Mouse (Mus musculus) thymus, postnatal 36 days (tissue): Measurements from ENCODE around the gene Bhlhb9.

ENCODE experiments used
- DNase-seq, 2 experiments: peaks; one replicate each; pipeline ENCODE4 v3.0.0; 2022; ENCODE audit warnings: mixed read lengths in 2 of 2

Gene Bhlhb9

GRCm38 (mm10) chrX:135916580-135916979, 119.2 kb downstream of the Bhlhb9 start:
- DNase-seq: no peak

GRCm38 (mm10) chrX:135917116-135917515, 119.7 kb downstream of the Bhlhb9 start:
- no peak for DNase-seq

- no peak for DNase-seq
Measured at GRCm38 (mm10) chrX:135922162-135922561, 124.8 kb downstream of the Bhlhb9 start.

- DNase-seq: no peak
Measured at GRCm38 (mm10) chrX:135925911-135926310, 128.5 kb downstream of the Bhlhb9 start.

- DNase-seq: no peak
Measured at GRCm38 (mm10) chrX:135928588-135928987, 131.2 kb downstream of the Bhlhb9 start.

GRCm38 (mm10) chrX:135936452-135936851, 139.1 kb downstream of the Bhlhb9 start:
- DNase-seq: no peak
